Mouse (Mus musculus) lung, postnatal 36 days (tissue): ENCODE measurements around the gene Mtif3.

Source experiments
- DNase-seq: peaks from one replicate; pipeline ENCODE4 v3.0.0; 2022; ENCODE audit warnings: mixed read lengths

Mtif3 gene

GRCm38 (mm10) chr5:146913355-146913754, 50.2 kb downstream of the Mtif3 start:
- no peak for DNase-seq

- DNase-seq = peak; percentile 34
Observed at GRCm38 (mm10) chr5:146912206-146912605, 51.4 kb downstream of the Mtif3 start.

DNA sequence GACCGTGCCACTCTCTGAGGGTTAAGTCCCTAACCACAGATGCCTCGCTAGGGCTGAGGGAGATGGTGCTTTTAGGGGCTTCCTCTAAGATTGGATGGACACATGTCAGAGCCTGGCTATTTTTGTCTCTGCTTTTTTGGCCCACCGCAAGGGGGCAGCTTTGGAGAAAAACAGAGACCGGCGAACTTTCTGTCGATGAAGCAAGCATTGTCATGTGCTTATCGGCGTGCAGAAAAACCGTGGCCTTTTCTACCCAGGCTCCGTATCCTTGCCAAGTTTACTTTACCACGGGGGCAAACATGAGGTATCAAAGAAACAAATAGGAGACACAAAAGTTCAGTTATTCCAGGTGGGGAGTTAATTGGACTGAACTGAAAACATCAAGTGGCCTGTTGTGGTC, 55.0 kb downstream of the Mtif3 start:
- no peak for DNase-seq

DNA sequence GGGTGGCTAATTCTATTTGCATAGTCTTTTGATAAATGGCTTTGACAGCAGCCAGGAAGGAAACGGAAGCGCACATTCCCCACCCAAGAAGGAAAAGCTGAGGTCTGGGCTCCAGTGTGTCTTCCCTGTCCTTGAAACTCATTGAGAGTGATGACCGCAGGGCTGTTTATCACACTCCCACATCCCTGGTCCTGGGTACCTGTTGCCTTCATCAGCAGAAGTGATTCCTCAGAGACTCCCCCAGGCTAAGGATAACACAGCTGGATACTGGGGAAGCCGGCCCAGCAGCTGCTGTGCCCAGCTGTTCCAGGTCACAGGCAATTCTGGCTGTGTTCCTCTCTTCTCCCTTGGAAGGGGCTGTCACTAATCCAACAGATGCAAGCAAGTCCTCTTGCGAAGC, 56.1 kb downstream of the Mtif3 start:
- DNase-seq = no peak

GRCm38 (mm10) chr5:146905486-146906172, 58.0 kb downstream of the Mtif3 start:
- peak; percentile 84 for DNase-seq

- peak; percentile 92 for DNase-seq
Observed at GRCm38 (mm10) chr5:146904404-146904803, 59.2 kb downstream of the Mtif3 start.
